Mouse (Mus musculus) natural killer cell, adult 2 months (primary cell): ENCODE results near the gene Nsrp1.
"Not testable (repeated sequence)": the region's sequence is repeated elsewhere in the genome, so short reads cannot be mapped to it uniquely, and the experiment has no call there.

Experiments
- DNase-seq, 2 experiments: peaks; one replicate each; pipeline ENCODE4 v3.0.0; 2022; ENCODE audit warnings: low spot score in 2 of 2

Gene Nsrp1

DNA sequence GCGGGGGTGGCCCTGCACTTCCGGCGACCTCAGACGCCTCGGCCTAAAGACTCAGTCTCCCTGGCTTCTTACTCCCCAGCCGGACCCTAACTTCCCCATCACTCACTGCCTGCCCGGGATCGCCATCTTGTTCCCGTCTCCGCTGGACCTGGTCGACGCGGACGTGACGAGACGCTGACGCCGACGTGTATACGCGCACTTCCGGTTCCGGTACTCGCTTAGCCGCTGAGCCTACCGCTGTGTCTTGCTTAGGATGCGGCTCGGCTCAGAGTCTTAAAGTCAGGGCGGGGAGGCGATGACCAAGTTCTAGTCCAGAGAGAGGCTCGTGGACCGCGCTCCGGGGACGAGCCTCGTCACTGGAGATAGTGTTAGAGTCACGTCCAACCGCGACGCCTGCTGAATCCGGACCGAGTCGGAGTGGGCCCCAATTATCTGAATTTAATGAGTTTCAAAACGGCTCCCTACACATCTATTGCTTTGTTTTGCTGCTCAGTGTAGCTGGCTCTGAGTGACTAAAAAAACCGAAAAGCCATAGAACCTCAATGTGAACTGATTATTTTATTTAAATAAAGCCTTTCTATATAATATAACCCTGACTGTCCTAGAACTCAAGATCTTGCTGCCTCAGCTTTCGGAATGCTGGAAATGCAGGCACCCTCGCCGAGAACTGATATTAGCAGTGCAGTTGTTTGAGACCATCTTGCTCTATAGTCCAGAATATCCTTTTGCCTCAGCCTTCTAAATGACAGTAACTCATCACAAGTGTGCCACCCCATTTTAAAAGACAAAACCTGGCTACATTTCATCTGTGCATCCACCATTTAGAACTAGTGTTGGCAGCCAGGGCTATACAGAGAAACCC lies at the start of gene Nsrp1:
TSS of gene Nsrp1 (minus strand) at position 163 of the 862 bp plus-strand sequence.
- DNase-seq, result peak; percentile 89

DNA sequence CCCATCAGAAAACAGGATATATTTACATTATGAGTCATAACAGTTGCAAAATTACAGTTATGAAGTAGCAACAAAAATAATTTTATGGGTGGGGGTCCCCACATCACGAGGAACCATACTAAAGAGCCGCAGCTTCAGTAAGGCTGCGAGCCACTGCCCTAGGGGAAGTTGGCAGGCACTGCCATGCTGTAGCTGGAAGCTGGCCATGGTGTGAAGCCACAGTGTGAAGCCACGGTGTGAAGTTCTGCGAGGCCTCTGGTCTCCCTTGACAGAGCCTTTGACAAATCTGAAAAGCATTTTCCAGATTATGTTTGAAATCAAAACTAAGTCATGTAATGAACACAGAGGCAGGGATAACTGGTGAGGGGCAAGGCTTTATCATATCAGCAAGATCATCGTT lies 32.9 kb upstream of the Nsrp1 start:
- peak; percentile 73 to 87 for DNase-seq

DNA sequence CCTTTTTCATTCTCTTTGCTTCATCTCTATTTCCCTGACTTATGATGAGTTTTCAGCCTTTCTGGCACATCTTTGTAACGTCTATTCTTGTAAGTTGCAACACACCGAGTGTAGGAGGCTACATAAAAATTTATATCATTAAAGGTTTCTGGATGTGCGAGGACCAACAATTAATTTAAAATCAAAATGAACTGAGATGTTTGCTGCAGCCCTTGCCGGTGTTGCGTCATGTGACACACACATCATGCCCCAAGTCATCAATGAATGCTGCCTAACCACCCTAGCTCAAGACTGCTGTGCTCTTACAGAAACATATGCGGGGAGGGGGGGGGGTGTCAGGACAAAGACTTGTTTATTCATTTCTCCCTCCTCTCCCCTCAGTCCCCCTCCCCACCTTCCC lies 30.2 kb upstream of the Nsrp1 start:
- no peak for DNase-seq

DNA sequence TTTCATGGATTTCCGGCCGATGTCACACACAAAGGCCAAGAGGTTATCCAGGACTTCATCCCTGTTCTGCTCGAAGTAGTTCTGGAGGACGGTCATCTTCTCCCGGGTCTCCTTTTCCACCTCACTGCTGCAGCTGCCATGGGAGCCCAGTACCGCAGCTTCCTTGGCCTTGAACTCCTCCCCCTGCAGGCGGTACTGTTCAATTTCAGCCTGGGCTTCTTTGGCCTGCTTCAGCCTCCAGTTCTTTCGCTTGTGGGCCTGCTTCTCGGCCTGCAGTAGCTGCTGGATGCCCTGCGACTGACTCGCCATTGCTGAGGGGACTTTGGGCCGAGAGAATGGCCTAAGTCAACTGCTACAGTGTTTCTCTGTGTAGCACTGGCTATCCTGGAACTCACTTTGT lies 29.6 kb upstream of the Nsrp1 start:
- not testable (repeated sequence) for DNase-seq

DNA sequence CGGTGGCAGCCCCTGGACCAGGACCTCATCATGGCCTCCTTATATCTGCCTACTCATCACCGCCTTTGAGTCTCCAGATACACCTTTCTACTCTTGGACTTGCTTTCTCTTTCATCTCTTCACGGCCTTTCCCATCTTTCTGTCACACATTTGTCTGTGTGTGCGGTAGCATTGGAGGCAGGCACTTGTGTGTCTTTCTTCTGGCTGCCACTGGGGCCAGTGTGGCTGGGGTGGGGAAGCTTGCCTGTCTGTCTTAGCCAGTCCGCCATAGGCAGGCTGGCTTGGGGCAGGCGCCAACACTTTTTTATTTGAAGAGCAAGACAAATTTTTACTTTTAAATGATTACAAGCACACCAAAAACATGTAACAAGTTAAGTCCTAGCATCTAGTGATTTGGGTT lies 28.7 kb upstream of the Nsrp1 start:
- no peak for DNase-seq

DNA sequence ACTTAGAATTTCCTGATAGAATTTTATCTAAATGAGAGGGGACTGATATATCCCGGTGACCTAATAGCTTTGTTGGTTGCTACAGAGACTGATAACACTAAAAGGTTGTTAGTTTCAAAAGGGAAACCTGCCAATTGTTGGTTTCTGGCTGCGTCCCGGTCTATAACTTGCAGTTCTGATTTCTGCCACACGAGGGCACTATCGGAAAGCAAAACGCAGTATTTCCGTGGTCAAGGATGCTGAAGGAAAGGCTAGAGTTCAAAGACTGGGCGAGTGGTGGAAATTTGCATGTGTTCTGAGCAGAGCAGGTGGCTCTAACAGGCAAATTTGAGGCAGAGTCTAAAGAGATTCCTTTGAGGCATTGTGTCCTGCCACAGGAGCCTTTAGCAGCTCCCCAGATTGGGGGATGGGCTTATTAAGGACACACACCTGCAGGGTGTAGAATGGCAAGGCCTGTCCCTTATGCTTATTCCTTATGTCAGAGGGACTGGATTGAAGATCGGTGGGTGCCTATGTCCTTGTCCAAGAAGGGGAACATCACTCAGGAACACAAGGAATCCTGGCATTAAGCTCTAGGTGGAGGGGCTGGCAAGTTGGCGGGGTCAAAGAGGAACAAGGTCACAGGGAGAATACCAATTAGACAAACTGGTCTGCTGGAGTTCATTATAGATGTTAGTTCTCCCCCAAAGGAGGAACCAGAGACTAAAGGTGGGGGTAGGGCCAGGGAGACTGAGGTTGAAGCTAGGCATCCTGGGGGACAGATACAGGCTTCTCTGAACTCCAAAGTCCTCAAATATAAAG lies 22.1 kb upstream of the Nsrp1 start:
- peak; percentile 76 to 82 for DNase-seq

DNA sequence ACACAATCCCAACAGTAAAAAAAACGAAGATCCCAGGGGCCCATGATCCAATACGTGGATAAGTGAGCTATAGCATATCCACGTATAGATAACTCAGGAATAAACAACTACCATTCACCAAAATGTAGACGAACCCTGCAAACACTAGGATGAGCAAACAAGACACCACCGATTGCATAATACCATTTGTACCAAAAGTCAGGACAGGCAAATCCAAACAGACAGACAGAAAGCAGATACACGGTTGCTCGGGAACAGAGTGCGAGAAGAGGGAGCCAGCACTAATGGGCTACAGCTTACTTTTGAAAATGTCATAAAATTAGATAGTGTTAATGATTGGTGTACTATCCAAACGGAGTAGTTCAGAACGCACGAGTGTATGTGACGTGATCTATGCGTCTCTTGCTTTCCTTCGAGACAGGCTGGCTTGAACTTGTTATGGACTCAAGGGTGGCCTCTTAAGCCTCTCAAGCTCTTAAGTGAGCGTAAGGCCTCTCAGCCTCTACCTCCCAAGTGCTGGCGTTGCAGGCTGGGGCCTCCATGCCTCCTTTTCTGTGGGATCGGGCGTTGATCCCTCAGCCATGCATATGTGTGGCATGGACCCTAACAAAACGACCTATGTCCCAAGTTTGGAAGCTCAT lies 20.2 kb upstream of the Nsrp1 start:
- no peak for DNase-seq

DNA sequence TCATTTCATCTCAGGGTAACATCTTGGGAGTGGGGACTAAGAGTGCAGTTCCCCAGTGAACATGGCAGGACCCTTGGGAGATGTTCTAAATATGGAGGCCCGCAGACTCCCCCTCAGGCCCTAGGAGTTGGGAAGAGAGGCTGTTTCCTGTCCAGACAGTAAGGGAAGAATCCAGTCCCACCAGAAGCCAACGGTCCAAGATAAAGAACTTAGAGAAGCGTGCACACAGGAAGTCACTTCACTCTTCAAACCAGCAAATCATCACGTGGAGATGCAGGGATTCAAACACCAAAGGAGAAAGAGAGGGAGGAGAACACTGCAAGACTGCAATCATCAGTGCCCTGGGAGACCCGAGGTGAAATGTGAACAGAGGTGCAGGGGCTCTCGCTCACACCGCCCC lies 18.8 kb upstream of the Nsrp1 start:
- DNase-seq, result no peak

DNA sequence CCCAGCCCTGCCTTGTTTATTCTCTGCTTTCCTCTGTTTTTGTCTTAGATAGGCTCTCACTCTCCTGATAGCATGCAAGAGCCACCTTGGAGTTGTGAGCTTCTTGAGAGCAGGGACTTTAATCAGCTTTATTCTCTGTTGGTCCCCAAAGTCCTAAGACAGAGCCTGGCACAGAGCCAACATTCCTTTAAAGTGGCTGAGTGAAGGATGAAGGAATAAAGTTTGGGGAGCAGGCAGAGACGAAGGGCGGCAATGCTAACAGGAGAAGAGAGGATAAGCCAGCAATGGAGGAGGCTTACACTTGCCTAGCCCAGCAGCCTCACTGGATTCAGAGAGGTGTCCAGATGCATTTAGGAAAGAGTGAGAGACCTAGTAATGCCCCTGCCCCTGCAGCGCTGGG lies 18.3 kb upstream of the Nsrp1 start:
- DNase-seq, result no peak

DNA sequence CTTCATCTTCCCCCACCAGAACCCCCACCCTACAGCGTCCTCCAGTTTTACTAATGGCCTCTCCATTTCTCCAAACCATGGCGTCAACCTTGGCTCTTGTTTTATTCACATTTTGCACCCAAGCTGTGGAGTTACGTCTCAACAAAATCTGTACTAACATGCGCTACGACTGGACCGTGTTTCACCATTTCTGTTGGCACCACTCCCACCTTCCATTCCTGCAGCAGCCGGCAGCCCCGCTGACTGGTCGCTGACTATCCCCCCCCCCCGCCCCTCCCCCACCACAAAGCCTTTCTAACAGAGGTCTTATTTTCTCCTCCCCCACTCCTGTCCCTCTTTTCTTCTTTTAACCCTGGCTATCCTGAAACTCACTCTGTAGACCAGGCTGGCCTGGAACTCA lies 17.0 kb upstream of the Nsrp1 start:
- DNase-seq, result no peak

DNA sequence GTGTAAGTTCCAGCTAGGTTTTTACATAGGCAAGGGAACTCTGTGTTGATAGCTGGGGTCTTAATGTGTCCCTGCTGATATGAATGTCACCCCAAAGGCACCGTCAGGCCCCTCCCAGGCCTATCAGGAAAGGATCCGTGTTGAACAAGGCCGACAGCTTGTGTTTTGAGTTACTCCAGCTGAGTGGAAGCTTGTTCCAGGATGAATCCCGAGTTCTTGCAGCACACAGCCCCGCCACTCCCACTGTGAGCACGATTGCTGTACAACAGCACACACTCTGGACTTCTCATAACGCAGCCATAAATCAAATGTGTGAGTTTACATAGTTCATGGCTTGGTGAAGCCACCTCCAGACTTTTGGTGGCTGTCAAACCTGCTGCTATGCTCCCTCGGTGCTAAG lies 15.9 kb upstream of the Nsrp1 start:
- no peak for DNase-seq

DNA sequence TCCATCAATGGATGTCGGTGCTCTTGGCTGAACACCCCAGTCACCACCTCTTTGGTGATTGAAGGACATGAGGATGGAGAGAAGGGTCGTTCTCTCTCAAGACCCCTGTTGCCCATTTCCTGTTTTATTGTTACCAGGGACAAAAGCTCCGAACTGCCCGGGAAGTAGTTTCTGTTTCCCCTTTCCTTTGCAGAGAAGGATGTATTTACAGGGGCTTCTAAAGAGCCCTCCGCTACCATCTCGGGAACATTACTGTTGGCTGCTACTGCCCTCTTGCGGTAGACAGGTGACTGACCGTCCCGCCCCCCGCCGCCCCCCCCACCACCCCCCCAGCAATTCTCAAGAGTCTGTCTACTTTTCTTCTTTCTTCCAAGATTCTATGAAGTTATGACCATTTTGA lies 15.0 kb upstream of the Nsrp1 start:
- DNase-seq, result peak in 1 of 2 experiments; percentile 51

DNA sequence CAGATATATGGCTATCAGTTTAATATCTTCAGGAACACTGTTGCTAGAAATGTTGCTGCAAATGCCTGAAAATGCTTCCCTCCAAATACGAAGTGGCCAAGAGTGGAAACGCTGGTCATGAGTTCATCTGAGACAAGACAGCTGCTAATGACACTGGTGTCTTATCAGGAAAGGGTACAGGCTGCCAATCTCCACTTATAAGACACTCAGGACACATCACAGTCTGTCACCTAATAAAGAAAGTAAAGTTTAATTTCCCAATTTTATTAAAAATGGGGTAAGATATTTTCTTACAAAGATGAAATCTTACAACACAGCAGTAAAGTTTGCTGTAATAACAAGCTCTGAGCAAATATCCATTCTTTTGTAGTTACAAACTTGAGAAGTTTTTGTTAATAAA lies 10.9 kb upstream of the Nsrp1 start:
- no peak for DNase-seq

DNA sequence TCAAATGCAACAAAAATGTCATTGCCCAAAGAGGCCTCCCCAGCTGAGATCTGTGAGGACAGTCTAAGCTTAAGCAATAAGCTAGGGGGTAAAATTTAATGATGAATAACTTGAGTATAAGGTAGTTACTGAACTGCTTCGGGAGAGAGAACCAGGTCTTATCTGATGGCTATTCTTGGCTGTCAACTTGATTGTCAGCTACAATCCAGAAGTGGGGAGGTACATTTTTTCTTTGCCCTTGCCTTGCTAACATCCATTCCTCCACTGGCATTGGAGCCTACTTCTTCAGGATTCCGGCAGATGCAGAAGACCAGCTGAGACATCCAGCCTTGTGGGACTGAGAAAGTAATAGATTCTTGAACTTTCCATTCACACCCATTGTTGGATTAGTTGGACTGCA lies 8.8 kb upstream of the Nsrp1 start:
- DNase-seq, result no peak

DNA sequence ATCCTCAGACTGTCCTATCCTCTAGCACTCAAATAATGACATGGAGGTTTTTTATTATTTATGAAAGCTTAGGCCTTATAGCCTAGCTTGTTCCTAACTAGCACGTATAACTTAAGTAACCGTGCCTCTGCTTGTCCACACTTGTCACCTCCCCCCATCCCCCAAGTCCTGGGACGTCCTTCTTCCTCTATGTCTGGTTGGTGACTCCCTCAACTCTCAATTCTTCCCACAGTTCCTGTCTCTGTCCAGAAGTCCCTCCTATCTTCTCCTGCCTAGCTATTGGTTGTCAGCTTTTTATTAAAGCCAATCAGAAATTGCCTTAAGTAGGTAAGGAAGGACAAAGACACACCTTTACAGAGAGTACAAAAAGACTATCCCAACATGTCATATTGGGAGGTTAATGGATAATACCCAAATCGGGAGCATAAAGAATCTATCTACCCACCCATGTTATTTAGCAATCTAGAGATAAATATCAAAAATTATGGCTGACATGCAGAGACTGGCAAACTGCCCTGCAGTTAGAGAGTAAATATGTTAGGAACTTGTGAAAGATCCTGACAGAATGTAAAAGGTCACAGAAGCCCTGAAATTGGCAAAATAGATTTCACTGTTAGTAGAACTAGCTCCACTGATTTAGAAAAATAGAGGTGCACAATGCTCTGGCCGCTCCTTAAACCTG lies 5.9 kb upstream of the Nsrp1 start:
- DNase-seq, result no peak

DNA sequence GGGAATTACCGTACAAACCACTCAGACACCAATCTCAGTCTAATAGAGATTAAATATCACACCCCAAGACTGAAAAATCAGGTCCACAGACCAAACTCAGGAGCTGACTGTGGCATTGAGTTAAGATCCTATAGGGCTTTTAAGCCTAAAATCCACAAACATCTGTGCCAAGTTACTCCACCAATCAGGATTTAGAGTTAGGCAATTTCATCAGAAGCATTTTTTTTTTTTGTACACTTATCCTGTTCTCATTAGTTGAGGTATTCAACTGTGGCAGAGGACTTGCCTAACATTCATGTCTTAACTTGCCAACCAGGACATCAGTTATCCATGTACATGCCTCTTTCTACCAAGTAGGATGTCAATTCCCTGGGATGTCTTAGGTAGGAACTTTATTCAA lies 1.1 kb upstream of the Nsrp1 start:
- no peak for DNase-seq

DNA sequence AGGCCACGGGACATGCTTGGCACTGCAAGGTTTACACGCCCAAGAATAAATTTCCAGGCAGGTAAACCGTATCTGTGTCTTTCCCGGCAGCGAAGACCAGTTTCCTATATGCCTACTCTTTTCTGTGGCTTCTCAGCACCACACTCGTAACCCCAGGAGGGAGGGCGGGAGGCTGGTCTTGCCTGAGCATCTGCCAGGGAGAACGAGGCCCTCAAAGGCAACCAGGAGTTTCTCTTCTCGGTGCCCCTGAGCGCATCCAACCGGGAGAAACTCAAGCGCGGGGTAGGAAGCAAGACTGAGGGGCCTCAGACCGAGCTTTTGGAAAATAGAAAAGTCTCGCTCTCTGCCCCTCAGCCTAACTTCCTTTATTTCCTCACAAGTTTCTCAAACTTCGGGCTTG lies 443 bp downstream of the Nsrp1 start:
- DNase-seq, result peak; percentile 10 to 11

DNA sequence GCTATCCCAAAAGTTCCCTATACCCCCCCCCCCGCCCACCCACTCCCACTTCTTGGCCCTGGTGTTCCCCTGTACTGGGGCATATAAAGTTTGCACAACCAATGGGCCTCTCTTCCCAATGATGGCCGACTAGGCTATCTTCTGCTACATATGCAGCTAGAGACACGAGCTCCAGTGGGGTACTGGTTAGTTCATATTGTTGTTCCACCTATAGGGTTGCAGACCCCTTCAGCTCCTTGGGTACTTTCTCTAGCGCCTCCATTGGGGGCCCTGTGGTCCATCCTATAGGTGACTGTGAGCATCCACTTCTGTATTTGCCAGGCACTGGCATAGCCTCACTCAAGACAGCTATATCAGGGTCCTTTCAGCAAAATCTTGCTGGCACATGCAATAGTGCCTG lies 904 bp downstream of the Nsrp1 start:
- not testable (repeated sequence) for DNase-seq

DNA sequence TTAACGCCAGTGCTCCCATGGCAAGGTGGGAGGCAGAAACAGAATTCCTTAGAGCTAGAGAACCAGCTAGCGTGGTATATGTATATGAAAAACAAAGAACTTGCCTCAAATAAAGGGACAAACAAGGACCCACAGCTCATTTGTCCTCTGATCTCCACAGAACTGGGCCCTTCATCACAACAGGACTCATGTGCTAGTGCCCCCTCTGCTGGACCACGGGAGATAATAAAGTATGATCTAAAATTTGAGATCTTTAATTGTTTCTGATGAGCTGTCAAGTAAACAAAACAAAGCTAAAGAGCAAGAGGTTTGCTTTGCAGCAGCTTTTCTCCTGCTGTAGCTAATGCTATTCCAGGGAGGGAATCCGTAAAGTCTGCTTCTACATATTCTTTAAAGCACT lies 7.5 kb downstream of the Nsrp1 start:
- peak in 1 of 2 experiments; percentile 18 for DNase-seq

DNA sequence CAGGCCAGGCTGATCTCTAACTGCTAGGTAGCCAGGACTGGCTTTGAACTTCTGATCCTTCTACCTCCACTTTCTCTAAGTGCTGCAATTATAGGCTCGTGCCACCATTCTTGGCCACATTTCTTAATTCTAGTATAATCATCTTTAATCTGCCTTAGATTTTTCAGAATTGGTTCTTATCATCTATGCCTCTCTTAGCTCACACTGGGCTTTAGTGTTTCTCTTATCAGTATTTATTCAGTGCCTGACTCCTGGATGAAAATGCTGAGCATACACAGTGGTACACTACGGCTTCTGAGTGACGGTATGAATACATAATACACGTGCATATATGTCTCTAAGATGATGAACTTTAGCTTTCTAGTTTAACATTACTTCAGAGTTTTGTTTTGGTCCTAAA lies 9.4 kb downstream of the Nsrp1 start:
- DNase-seq, result no peak

DNA sequence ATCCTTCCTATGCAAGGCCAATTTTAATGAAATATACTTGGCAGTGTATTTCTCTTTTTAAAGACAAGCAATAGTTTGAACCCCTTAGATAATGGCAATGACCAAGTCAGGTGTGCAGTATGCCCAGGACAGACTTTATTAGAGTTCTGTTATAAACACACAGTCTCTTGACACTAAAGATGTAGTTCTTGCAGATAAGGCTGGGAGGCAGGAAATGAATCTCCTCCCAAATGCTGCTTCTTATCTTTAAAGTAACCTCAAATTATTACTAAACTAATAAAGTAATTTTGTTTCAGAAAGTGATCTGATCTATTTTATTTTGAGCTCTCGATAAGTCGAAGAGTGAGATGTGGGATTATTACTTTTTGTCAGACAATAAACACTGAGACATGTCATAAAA lies 14.8 kb downstream of the Nsrp1 start:
- DNase-seq, result no peak

DNA sequence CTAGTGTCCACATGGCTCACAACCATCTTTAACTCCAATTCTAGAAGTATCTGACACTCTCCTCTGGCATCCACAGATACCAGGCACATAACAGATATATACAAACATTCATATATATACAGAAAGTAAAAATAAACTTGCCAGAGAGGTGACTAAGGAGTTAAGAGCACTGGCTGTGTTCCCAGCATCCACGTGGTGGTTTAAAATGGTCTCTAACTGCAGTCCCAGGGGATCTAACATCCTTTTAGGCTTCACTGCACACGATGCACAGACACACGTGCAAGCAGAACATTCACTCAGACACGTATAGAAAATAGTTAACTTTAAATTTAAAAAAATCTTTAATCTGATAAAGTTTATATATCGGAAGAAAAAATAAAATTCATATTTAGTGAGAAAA lies 16.3 kb downstream of the Nsrp1 start:
- DNase-seq, result no peak
